Mouse (Mus musculus) frontal cortex, adult 2 months (tissue): Measurements from ENCODE around the gene Bcl6b. TPM values are rescaled to one million over a fixed set of nuclear protein-coding genes. Genes with fewer than 3 reads are reported as not detected.
A peak's percentile ranks its signal among the peaks of the same experiment; 100 is the strongest.

ENCODE experiments used
- DNase-seq, 2 experiments: peaks; one replicate each; pipeline ENCODE4 v3.0.0; 2022; ENCODE audit warnings: low spot score in 1 of 2; ENCODE audit errors: extremely low spot score in 1 of 2
- polyA plus RNA-seq: library from polyadenylated mRNA; depleted of rRNA; stranded (reverse); fragments of >200 nt; gene quantifications from 2 replicates; pipeline ENCODE4 v1.2.3, GENCODE M21; 2012

Gene Bcl6b
- polyA plus RNA-seq, 1 experiment: 1.5 TPM

- DNase-seq: no peak
These were observed 4.4 kb upstream of the Bcl6b start for GRCm38 (mm10) chr11:70234037-70234436.

GRCm38 (mm10) chr11:70233016-70233415 is 3.4 kb upstream of the Bcl6b start:
- DNase-seq: no peak

GRCm38 (mm10) chr11:70232546-70232945 is 2.9 kb upstream of the Bcl6b start:
- DNase-seq: no peak

GRCm38 (mm10) chr11:70230239-70230727 is 685 bp upstream of the Bcl6b start:
- DNase-seq: peak in 1 of 2 experiments; percentile 83

- peak in 1 of 2 experiments; percentile 88 for DNase-seq
These were observed 770 bp downstream of the Bcl6b start for GRCm38 (mm10) chr11:70228828-70229227.

GRCm38 (mm10) chr11:70227661-70228245 is 1.8 kb downstream of the Bcl6b start:
- DNase-seq: no peak

- DNase-seq: no peak
These were observed 2.5 kb downstream of the Bcl6b start for GRCm38 (mm10) chr11:70227126-70227525.

GRCm38 (mm10) chr11:70226602-70226890 is 3.1 kb downstream of the Bcl6b start:
- no peak for DNase-seq

GRCm38 (mm10) chr11:70225798-70226601 is 3.6 kb downstream of the Bcl6b start:
- DNase-seq: no peak

GRCm38 (mm10) chr11:70223724-70224123 is 5.9 kb downstream of the Bcl6b start:
- DNase-seq: no peak

GRCm38 (mm10) chr11:70221603-70222500 is 7.7 kb downstream of the Bcl6b start:
- no peak for DNase-seq

GRCm38 (mm10) chr11:70220731-70221602 is 8.6 kb downstream of the Bcl6b start, which contains the start of gene Slc16a13:
Slc16a13 (minus strand) TSS chr11:70221064.
- DNase-seq: peak; percentile 96 to 97

- no peak for DNase-seq
These were observed 9.3 kb downstream of the Bcl6b start for GRCm38 (mm10) chr11:70220323-70220722.

- DNase-seq: no peak
These were observed 9.7 kb downstream of the Bcl6b start for GRCm38 (mm10) chr11:70219873-70220272.

GRCm38 (mm10) chr11:70218741-70219470 is 10.7 kb downstream of the Bcl6b start:
- DNase-seq: no peak

- no peak for DNase-seq
These were observed 11.6 kb downstream of the Bcl6b start for GRCm38 (mm10) chr11:70218039-70218438.

- no peak for DNase-seq
These were observed 13.5 kb downstream of the Bcl6b start for GRCm38 (mm10) chr11:70216103-70216502.

GRCm38 (mm10) chr11:70215301-70215700 is 14.3 kb downstream of the Bcl6b start:
- DNase-seq: no peak

- no peak for DNase-seq
These were observed 14.8 kb downstream of the Bcl6b start for GRCm38 (mm10) chr11:70214856-70215209.
